Mouse (Mus musculus) kidney, adult 9 months (tissue): ENCODE results near the gene Unc13a.
A peak's percentile ranks its signal among the peaks of the same experiment; 100 is the strongest.

ENCODE experiments used
- DNase-seq: peaks from one replicate; pipeline ENCODE4 v3.0.0; 2022

Unc13a gene

DNA sequence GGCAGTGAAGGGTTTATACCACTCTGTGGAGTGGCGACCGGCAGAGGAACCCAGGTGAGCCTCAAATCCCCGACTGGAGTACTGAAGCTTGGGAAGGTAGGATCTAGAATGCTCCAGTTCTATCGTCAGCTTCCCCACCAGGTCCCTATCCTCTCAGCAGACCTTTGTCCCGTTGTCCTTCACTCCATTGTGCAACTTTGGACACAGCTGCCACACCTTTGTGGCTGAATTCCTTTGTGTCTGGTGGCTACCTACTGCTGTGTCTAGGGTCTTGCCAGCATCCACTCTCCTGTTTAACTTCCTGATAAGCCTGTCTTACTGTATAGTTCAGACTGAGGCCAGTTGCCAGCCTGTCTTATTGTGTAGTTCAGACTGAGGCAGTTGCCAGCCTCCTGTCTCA is 59.4 kb downstream of the Unc13a start:
- DNase-seq: no peak

- DNase-seq: peak; percentile 99
Measured at GRCm38 (mm10) chr8:71610822-71611651, 60.5 kb downstream of the Unc13a start, which contains the start of gene Colgalt1. Gene Colgalt1, plus strand, starts transcription at chr8:71610998.

GRCm38 (mm10) chr8:71604021-71604420 is 67.5 kb downstream of the Unc13a start:
- no peak for DNase-seq

DNA sequence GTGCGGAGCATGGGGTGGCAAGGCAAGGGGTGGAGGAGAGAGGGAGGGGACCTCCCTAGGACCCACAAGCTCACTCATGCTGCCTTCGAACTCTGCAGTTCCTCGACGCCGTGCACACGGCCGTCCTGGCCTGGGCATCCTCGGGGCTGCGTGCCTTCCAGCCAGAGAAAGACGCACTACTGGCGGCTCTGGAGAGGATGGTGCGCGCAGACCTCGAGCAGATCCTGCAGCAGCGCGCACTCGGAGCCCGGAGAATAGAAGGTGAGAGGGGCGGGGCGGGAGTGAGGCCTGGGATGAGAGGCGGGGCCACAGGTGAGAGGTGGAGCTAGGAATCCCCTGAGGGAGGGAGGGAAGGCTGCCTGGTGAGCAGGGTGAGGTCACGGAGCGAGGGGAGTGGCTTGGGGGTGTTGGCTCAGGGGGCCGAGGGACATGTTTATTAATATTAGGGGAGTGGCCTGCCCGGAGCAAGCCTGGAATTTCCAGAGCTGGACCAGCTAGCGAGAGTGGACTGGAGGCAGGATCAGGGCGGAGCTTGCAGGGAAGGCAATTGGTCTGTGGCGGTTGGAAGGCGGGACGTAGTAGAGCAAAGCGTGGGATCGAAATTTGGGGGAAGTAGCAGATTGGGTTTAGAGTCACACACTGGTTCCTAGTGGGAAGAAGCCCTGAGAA is 68.8 kb downstream of the Unc13a start:
- DNase-seq: peak; percentile 93

DNA sequence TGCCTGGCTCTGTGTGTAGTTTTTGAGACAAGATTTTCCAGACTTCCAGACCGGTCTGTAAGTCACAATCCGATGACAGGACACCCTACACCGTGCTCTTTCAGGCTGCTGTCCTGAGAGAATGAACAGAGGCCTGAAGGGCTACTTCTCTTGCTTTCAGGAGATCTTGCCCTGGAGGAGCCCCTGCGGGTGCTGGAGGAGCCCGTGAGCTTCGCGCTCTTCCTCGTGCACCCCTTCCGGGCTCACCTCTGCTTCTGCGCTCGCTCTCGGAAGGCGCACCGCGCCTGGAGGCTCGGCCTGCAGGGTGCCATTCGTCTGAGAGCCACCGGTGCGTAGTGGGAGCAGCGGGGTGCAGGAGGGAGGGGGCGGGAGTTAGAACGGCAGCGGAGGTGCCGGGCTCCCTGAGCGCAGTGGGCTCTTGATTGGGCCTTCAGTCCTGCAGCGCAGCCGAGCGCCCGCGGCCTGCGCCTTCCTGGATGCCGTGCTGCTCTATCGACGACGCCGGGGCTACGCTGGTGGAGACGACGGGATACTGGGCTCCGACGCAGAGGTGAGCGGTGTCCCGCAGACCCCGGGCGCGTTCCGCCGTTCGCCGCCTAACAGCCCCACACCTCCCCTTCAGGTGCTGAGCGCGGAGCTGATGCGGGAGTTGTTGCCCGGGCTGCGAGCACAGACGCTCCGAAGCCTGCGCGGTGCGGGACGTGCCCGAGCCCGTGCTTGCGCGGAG is 69.5 kb downstream of the Unc13a start:
- DNase-seq: no peak

GRCm38 (mm10) chr8:71598841-71599240 is 72.7 kb downstream of the Unc13a start:
- no peak for DNase-seq

GRCm38 (mm10) chr8:71598375-71598774 is 73.2 kb downstream of the Unc13a start:
- DNase-seq: no peak

GRCm38 (mm10) chr8:71597451-71597850 is 74.1 kb downstream of the Unc13a start, which contains the start of gene Fam129c:
Gene Fam129c, plus strand, starts transcription at chr8:71597648.
- no peak for DNase-seq

GRCm38 (mm10) chr8:71596798-71597197 is 74.8 kb downstream of the Unc13a start:
- DNase-seq: no peak

DNA sequence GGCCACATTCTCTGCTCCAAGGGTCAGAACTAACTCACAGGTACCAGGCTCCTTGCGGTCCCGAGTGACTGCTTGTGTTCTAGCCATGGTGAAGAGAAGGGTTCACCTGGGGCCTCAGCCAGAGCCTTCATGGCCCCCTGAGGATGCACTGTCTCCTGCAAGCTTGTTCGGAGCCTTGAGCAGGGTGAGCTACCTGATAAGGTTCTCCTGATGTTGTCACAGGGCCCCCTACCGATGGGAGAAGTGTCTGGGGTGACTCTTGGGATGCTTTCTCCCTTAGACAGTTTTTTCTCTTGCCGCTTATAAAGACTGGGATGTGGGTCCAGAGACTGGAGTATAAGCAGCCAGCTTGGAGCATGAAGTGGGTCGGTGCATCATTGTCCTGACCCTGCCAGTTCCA is 75.2 kb downstream of the Unc13a start:
- no peak for DNase-seq

DNA sequence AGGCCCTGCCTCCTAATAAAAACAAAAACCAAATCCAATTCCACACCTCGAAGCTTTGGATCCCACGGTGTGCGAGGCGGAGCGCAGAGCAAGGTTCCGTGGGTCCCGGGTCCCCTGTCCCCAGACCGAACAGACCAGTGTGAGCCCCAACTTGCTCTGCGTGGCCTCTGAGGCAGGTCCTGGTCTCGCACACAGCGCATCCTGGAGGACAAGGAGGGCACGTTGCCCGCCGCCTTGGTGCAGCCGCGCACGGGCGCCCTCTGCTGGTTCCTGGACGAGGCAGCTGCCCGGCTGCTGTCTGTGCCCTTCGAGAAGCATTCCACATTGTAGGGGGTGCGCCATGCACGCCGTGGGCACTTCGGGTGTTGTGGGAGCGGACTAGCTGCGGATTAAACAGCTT is 75.7 kb downstream of the Unc13a start:
- peak; percentile 89 for DNase-seq

DNA sequence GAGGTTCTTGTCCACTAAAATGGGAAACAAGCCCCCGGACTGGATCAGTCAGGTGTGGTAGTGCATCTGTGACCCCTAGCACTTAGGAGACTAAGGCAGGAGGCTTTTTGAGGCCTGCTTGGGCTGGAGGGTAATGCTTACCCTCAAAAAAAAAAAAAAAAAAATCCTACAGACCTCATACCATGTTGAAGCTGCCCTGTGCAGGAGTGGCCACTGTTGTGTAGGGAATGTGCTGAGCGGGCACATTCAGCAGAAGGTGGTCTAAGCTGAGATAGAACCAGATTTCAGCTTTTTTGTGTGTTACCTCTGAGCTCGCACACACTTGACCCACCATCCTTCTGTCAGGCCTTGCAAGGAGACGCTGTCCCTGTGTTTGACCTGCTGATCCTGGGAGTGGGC is 77.2 kb downstream of the Unc13a start:
- no peak for DNase-seq

- DNase-seq: no peak
Measured at GRCm38 (mm10) chr8:71593556-71594323, 77.8 kb downstream of the Unc13a start.

DNA sequence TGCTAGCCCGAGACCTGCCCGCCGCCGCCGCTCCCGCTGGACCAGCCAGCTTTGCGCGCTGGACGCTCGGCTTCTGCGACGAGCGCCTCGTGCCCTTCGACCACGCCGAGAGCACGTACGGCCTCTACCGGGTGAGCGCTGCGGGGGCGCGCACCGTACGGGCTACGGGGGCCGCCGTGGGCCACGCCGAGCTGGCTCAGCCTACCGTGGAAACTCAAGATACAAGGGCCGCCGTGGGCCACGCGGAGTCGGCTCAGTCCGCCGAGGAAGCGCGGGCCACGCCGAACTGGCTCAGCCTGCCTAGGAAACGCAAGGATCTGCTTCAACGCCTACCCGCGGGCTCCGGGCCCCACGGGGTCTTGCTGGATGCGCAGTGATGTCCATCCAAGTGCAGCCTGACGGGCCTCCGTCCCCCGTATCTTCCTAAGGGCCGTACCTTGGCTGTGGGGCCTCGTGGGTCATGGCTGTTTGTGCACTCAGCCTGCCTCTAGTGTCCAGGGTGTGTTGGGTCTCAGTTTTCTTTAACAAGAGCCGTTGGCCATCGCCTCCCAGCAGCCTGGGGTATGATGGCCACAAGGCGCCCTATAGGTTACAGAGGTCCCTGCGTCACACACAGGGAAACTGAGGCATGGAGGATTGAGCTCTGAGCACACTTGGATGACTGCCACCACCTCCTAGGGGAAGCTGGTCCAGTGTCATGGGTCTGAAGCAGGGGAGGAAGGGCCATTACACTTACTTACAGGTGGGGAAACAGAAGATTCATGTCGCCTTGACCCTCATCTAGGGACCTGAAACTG is 79.0 kb downstream of the Unc13a start:
- peak; percentile 86 for DNase-seq

DNA sequence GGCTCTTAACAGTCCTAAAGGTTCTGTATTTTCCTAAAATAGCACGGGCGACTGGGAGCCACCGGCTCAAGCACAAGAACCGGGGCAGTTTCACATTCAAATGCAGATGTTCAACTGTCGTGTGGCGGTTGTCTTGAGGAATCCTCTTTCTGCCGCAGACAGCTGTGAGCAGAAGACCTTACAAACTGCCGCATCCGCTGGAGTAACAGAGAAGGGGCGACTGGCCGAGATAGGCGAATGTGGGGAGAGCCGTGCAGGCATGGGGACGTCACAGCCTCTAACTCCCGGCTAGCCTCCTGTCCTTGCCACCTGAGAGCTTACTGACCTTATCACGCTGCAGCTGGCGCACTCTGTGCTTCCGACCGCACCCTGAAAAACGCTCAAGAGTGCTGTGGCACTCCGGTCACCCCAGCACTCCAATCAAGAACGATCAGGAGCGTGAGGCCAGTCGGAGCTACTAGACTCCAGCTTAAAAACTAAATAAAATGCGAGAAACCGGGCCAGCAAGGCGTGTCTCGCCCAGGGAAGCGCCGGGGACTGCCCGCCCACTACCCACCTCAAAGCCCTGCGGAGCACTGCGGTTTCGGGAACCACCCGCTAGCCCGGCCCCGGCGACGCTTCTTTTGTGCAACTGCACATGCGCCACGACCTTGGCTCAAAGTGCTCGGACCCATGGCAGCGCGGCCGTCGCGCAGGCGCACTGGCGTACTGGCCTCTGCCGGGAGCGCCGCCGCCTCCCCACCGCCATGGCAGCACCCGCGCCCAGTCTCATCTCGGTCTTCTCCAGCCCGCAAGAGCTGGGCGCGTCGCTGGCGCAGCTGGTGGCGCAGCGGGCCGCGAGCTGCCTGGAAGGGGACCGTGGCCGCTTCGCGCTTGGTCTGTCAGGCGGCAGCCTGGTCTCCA is 79.8 kb downstream of the Unc13a start, which contains the start of gene Pgls:
Gene Pgls, plus strand, starts transcription at position 706 of the 903 bp plus-strand sequence.
- peak; percentile 96 for DNase-seq

GRCm38 (mm10) chr8:71591017-71591416 is 80.5 kb downstream of the Unc13a start:
- no peak for DNase-seq

GRCm38 (mm10) chr8:71588762-71589161 is 82.8 kb downstream of the Unc13a start:
- DNase-seq: no peak

GRCm38 (mm10) chr8:71586891-71587290 is 84.7 kb downstream of the Unc13a start:
- peak; percentile 72 for DNase-seq

GRCm38 (mm10) chr8:71580201-71580600 is 91.4 kb downstream of the Unc13a start:
- no peak for DNase-seq

- DNase-seq: no peak
Measured at GRCm38 (mm10) chr8:71579476-71579875, 92.1 kb downstream of the Unc13a start.

DNA sequence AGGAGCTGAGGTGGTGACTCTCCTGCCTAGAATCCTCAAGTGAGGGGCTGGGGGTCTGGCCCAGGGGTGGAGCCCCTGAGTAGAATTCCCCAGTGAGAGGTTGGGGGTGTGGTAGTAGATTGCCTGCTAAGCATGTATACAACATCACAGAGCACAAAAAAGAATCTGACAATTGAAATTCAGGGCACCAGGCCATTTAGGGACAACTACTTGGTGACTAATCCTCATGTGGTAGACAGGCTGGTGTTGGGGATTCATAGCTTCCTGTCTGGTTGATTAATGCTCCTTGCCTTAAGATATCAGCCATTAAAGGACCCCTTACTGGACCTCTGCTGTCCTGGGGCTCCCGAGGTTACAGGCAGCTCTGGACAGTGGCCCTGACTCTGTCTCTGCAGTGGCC is 92.5 kb downstream of the Unc13a start:
- DNase-seq: no peak
